In the genomic region with DNA sequence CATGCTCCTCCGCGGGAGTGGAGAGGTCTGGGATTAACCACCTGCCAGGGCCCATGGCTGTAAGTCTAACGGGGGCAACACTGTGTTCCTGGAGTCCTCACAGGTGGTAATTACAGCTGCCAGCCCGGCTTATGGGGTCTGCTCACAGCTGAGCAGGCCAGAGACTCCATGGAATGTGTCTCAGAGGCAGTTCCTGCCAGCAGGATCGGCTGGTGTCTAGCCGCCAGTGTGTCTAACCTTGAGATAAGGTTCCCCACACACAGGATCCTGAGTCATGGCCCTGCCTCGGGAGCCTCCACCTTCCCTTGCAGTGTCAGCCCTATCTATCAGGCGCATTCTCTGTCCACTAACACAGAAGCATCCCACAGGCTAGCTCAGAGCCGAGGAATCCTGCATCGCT, we compare ENCODE assay signal across 9 mouse cellular contexts. TPM values are rescaled to one million over a fixed set of nuclear protein-coding genes. Genes with fewer than 3 reads are reported as not detected.
DNase-seq lines count a peak whose midpoint lies in the region; ATAC-seq and TF ChIP-seq lines count a peak whose summit lies in the region.
"Had no signal": no experiment of that assay in that cellular context is flagged by ENCODE, and none has a peak within 500 bp of the region (broad histone marks: within the 10 kb centered on the region; RNA-seq: fewer than 3 reads in every experiment).

No protein-coding gene starts in this region.

- peaks cover 17% of the 10 kb centered on the region; the same call in 1 of the 2 replicates for H3K4me1 ChIP-seq in intestine, embryonic 15.5 days (replicated peaks)

- peak; percentile 52 for DNase-seq in ovary, postnatal 36 days (ENCODE audit: low spot score)
- no peak for DNase-seq in ovary, postnatal 10 days (ENCODE audit: low spot score)
- peak; percentile 45 for DNase-seq in brain, embryonic 14.5 days (ENCODE audit: low read depth)
- DNase-seq in gastrocnemius, adult 18-20 months (ENCODE audit: low spot score): no peak
- DNase-seq in thymus, postnatal 25 days: no peak
- DNase-seq in lung, postnatal 14 days: no peak

- no peak for TF ChIP-seq POLR2A in brain, embryonic 14.5 days (IDR thresholded peaks at IDR 0.05; ENCODE audit: borderline replicate concordance, extremely low read depth, insufficient read depth, insufficient read length, poor library complexity, severe bottlenecking)

- H3K4me3 ChIP-seq in intestine, embryonic 15.5 days (replicated peaks): no peak overlapping the region
- H3K4me3 ChIP-seq: embryonic facial prominence, embryonic 15.5 days; neural tube, embryonic 12.5 days had no signal

- peak; percentile 51; the same call in 1 of the 2 replicates for ATAC-seq in intestine, embryonic 15.5 days

- 33% methylated on average over 10 of the region's 10 CpGs for WGBS in intestine, embryonic 15.5 days

- TF ChIP-seq CTCF in brain, embryonic 14.5 days (IDR thresholded peaks at IDR 0.05; ENCODE audit: borderline replicate concordance, extremely low read depth, insufficient read depth, insufficient read length): no peak

- no peaks in the 10 kb centered on the region for H3K36me3 ChIP-seq in intestine, embryonic 15.5 days
- H3K36me3 ChIP-seq: embryonic facial prominence, embryonic 15.5 days; neural tube, embryonic 12.5 days had no signal

- no peaks in the 10 kb centered on the region; the same call in 1 of the 2 replicates for H3K27me3 ChIP-seq in intestine, embryonic 15.5 days (replicated peaks)

- H3K27ac ChIP-seq in intestine, embryonic 15.5 days: no peak overlapping the region
- H3K27ac ChIP-seq: embryonic facial prominence, embryonic 15.5 days; neural tube, embryonic 12.5 days had no signal

- 0 out of 2 replicates have a peak overlapping the region, but pooled peaks have one; percentile 5 for H3K9ac ChIP-seq in intestine, embryonic 15.5 days
- H3K9ac ChIP-seq: embryonic facial prominence, embryonic 15.5 days; neural tube, embryonic 12.5 days had no signal

- no peaks in the 10 kb centered on the region for H3K9me3 ChIP-seq in intestine, embryonic 15.5 days
- H3K9me3 ChIP-seq: embryonic facial prominence, embryonic 15.5 days; neural tube, embryonic 12.5 days had no signal

- H3K4me2 ChIP-seq in intestine, embryonic 15.5 days (replicated peaks): no peak overlapping the region
- H3K4me2 ChIP-seq: embryonic facial prominence, embryonic 15.5 days; neural tube, embryonic 12.5 days had no signal

RNA-seq across cellular contexts. Expression of gene Man1c1, which starts 41.0 kb away (rescaled TPM):
- polyA plus RNA-seq in brain, embryonic 14.5 days (2012; rRNA removed): 5.0 and 10.7 TPM in 2 replicates
- 3.0 TPM in 2 replicates for polyA plus RNA-seq in intestine, embryonic 15.5 days (2015; fragmentation: Nextera tagmentation; extraction: Ambion mirVana)
- total RNA-seq in gastrocnemius, adult 18-20 months (2021): 1 to 10 TPM; 2.5 to 3.6 TPM

Comparison
In these comparisons a context has a peak if more than half of its experiments do, and no peak if none do; other contexts are left out.
1. DNase-seq: peak in ovary, postnatal 36 days (single experiment) and brain, embryonic 14.5 days (single experiment); none in ovary, postnatal 10 days (single experiment), gastrocnemius, adult 18-20 months (single experiment), thymus, postnatal 25 days (single experiment) and lung, postnatal 14 days (single experiment).